Mouse (Mus musculus) small intestine, adult 2 months (tissue): ENCODE data around the gene Pdss2.

Experiments
- CTCF ChIP-seq: fragments of 200-500 bp; IDR thresholded peaks from 2 replicates; pipeline ENCODE4 v1.5.1; 2012; ENCODE audit warnings: low read depth, mild to moderate bottlenecking, control low read depth, inconsistent platforms, low read length, moderate library complexity, mixed read lengths; ENCODE audit not compliant: insufficient replicate concordance, insufficient read length; ENCODE audit errors: extremely low read depth
- POLR2A ChIP-seq: fragments of 200-500 bp; IDR thresholded peaks from 2 replicates; pipeline ENCODE4 v1.6.1; 2012; ENCODE audit warnings: low read depth, mild to moderate bottlenecking, control low read depth, inconsistent platforms, low read length, moderate library complexity

- TF ChIP-seq CTCF = no peak
- no peak for TF ChIP-seq POLR2A
Observed at GRCm38 (mm10) chr10:43485751-43486268, 264.5 kb downstream of the Pdss2 start.
